Mouse (Mus musculus): ENCODE measurements around the gene Cpsf2. TPM values are rescaled to one million over a fixed set of nuclear protein-coding genes. Genes with fewer than 3 reads are reported as not detected.

Gene Cpsf2
- polyA plus RNA-seq, 1 experiment from 2014 or later = 30.1 TPM

DNA sequence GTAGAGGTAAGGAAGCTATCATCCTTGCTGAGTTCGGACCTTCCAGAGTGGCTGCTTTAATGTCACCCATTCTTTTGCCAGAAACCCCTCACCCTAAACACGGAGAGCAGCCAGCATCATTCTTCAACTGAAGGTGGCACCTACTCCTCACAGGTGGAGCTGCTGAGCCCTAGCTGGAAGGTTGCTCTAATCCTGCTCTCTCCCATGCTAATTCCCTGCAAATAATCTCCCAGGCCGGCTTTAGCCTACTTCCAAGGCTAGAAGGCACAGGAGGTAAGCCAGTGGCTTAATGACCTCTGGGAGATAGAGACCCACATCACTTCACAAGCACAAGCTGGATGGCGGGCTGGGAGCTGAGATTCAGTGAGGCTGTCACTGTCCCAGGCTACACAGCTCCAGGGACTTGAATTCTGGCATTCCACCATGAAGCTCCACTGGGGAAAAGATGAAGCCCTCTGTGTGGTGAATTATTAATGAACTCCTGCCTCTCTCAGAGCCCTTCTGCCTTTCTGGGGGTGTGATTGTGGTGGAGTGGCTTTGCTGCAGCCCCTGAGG is 54.2 kb downstream of the Cpsf2 start:
- H3K27ac ChIP-seq (ENCODE audit: low read depth, low read length) = no peak overlapping the region
- peak; percentile 42; the same call in 1 of the 2 replicates for ATAC-seq
- WGBS = 42% methylated on average over 4 of the region's 4 CpGs
- no peaks in the 10 kb centered on the region for H3K4me1 ChIP-seq (ENCODE audit: control insufficient read depth, insufficient read depth, low read depth, low read length)
- H3K27me3 ChIP-seq (replicated peaks; ENCODE audit: control insufficient read depth, insufficient read depth, low read length) = no peaks in the 10 kb centered on the region
- no peaks in the 10 kb centered on the region for H3K36me3 ChIP-seq (ENCODE audit: control insufficient read depth, insufficient read depth, low read length)
- no peak overlapping the region for H3K9ac ChIP-seq (ENCODE audit: low read depth, low read length)
- no peak overlapping the region for H3K4me3 ChIP-seq (ENCODE audit: low read length)
- H3K9me3 ChIP-seq (ENCODE audit: control insufficient read depth, low read length) = no peaks in the 10 kb centered on the region
- no peak overlapping the region for H3K4me2 ChIP-seq (ENCODE audit: low read length)

DNA sequence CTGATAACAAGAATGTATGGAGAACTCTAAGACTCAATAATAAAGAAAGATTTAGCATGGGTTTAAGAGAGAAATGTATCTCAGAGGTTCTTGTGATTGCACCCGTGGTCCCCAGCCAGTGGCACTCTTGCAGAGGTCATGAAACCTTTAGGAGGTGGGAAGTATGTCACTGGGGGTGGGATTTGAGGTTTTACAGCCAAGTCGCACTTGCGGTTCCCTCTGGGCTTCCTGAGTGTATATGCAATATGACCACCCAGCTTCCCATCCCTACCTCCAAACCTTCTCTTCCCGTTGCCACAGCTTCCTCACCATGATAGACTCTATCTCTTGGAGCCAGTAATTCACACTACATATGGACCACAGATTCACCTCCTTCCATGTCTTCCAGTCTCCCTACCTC is 59.1 kb downstream of the Cpsf2 start:
- no peak overlapping the region for H3K4me3 ChIP-seq (ENCODE audit: low read length)

DNA sequence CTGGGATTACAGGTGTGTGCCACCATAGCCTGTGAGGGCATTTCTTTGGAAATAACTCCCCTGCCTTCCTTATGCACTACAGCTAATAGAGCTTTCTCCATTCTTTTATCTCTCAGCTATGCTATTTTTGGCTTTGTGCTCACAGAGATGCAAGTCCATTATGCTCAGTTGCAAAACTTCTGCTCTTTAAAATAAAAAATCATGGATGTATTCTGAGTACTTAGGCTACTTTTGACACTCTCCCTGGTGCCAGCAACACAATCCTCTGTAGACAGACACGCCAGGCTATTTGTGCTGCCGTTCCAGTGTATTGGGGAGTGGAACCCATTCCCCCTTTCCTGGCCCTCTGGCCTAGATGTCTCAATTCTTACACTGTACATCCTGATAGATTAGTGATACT is 64.1 kb downstream of the Cpsf2 start:
- no peak for ATAC-seq
- H3K4me2 ChIP-seq (ENCODE audit: low read length) = no peak overlapping the region
- no peak overlapping the region for H3K27ac ChIP-seq (ENCODE audit: low read depth, low read length)
- no peaks in the 10 kb centered on the region for H3K36me3 ChIP-seq (ENCODE audit: control insufficient read depth, insufficient read depth, low read length)
- 96% methylated on average over 2 of the region's 2 CpGs for WGBS
- no peaks in the 10 kb centered on the region; the same call in 1 of the 2 replicates for H3K9me3 ChIP-seq (ENCODE audit: control insufficient read depth, low read length)
- no peak overlapping the region for H3K4me3 ChIP-seq (ENCODE audit: low read length)
- no peaks in the 10 kb centered on the region for H3K27me3 ChIP-seq (replicated peaks; ENCODE audit: control insufficient read depth, insufficient read depth, low read length)
- no peaks in the 10 kb centered on the region for H3K4me1 ChIP-seq (ENCODE audit: control insufficient read depth, insufficient read depth, low read depth, low read length)
- H3K9ac ChIP-seq (ENCODE audit: low read depth, low read length) = no peak overlapping the region

More for the DNA sequence above, 59.1 kb downstream of the Cpsf2 start:
- Histone ChIP-seq H3K9me3 (ENCODE audit: control insufficient read depth, low read length) (no peaks in the 10 kb centered on the region; the same call in 1 of the 2 replicates), H3K27ac (ENCODE audit: low read depth, low read length) (no peak overlapping the region), H3K9ac (ENCODE audit: low read depth, low read length) (no peak overlapping the region), H3K4me1 (ENCODE audit: control insufficient read depth, insufficient read depth, low read depth, low read length) (no peaks in the 10 kb centered on the region), H3K36me3 (ENCODE audit: control insufficient read depth, insufficient read depth, low read length) (no peaks in the 10 kb centered on the region), H3K27me3 (replicated peaks; ENCODE audit: control insufficient read depth, insufficient read depth, low read length) (no peaks in the 10 kb centered on the region), H3K4me2 (ENCODE audit: low read length) (no peak overlapping the region)
- WGBS = 91% methylated on average over 4 of the region's 4 CpGs
- no peak for ATAC-seq

- no peak overlapping the region for H3K9ac ChIP-seq (ENCODE audit: low read depth, low read length)
- 22% methylated on average over 2 of the region's 2 CpGs for WGBS
- no peaks in the 10 kb centered on the region for H3K27me3 ChIP-seq (replicated peaks; ENCODE audit: control insufficient read depth, insufficient read depth, low read length)
- H3K4me3 ChIP-seq (ENCODE audit: low read length) = no peak overlapping the region
- no peak overlapping the region for H3K4me2 ChIP-seq (ENCODE audit: low read length)
- no peaks in the 10 kb centered on the region for H3K9me3 ChIP-seq (ENCODE audit: control insufficient read depth, low read length)
- H3K27ac ChIP-seq (ENCODE audit: low read depth, low read length) = no peak overlapping the region
- ATAC-seq = 0 out of 2 replicates have a peak, but pooled peaks have one; percentile 25
- no peaks in the 10 kb centered on the region for H3K4me1 ChIP-seq (ENCODE audit: control insufficient read depth, insufficient read depth, low read depth, low read length)
- no peaks in the 10 kb centered on the region for H3K36me3 ChIP-seq (ENCODE audit: control insufficient read depth, insufficient read depth, low read length)
These were observed 65.9 kb downstream of the Cpsf2 start for GRCm38 (mm10) chr12:102041699-102042098.

DNA sequence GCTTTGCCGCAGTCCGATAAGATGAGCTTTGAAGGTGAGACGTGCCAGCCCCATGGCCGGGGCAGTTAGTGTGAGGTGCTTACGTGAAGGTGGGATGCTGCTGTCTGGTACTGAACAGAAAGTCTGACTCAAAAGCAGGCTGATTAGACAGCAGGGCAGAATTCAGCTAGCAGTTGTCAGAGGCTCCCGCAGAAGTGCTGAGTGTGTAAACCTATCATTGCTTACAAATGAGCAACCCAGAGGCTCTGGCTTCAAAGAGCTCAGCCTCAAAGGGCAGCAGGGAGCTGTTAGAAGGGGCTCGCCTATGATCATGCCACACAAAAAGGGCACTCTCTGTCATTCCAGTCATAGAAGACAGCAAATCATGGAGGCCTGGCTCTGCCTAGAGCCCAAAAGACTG is 66.5 kb downstream of the Cpsf2 start:
- Histone ChIP-seq H3K27me3 (replicated peaks; ENCODE audit: control insufficient read depth, insufficient read depth, low read length) (no peaks in the 10 kb centered on the region), H3K4me1 (ENCODE audit: control insufficient read depth, insufficient read depth, low read depth, low read length) (no peaks in the 10 kb centered on the region), H3K27ac (ENCODE audit: low read depth, low read length) (peak overlapping the region; percentile 44; the same call in 1 of the 2 replicates), H3K4me3 (ENCODE audit: low read length) (no peak overlapping the region), H3K36me3 (ENCODE audit: control insufficient read depth, insufficient read depth, low read length) (no peaks in the 10 kb centered on the region), H3K9ac (ENCODE audit: low read depth, low read length) (0 out of 2 replicates have a peak overlapping the region, but pooled peaks have one; percentile 15), H3K4me2 (ENCODE audit: low read length) (no peak overlapping the region), H3K9me3 (ENCODE audit: control insufficient read depth, low read length) (no peaks in the 10 kb centered on the region)
- WGBS = 49% methylated on average over 7 of the region's 7 CpGs
- ATAC-seq = peak; percentile 67

- H3K9me3 ChIP-seq (ENCODE audit: control insufficient read depth, low read length) = no peaks in the 10 kb centered on the region
- no peak for ATAC-seq
- no peak overlapping the region for H3K27ac ChIP-seq (ENCODE audit: low read depth, low read length)
- no peaks in the 10 kb centered on the region for H3K27me3 ChIP-seq (replicated peaks; ENCODE audit: control insufficient read depth, insufficient read depth, low read length)
- 85% methylated on average over 5 of the region's 5 CpGs for WGBS
- no peak overlapping the region for H3K9ac ChIP-seq (ENCODE audit: low read depth, low read length)
- H3K4me2 ChIP-seq (ENCODE audit: low read length) = no peak overlapping the region
- H3K4me1 ChIP-seq (ENCODE audit: control insufficient read depth, insufficient read depth, low read depth, low read length) = no peaks in the 10 kb centered on the region
- no peak overlapping the region for H3K4me3 ChIP-seq (ENCODE audit: low read length)
- H3K36me3 ChIP-seq (ENCODE audit: control insufficient read depth, insufficient read depth, low read length) = no peaks in the 10 kb centered on the region
These were observed 68.1 kb downstream of the Cpsf2 start for GRCm38 (mm10) chr12:102043840-102044239.

DNA sequence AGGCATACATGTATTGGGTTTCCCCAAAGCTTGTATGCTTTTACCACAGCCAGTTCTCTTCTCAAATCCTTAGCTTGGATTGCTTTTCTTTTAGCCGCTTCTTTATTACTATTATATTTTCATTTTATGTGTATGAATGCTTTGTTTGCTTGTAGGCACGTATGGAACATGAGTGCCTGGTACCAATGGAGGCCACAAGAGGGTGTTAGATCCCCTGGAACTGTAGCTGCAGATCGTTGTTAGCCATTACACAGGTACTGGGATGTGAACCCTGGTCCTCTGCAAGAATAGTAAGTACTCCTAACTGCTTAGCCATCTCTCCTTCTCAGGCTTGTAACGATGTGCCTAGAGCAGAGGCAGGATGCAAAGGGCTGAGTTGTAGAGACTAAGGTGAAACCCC is 78.4 kb downstream of the Cpsf2 start:
- Histone ChIP-seq H3K4me1 (ENCODE audit: control insufficient read depth, insufficient read depth, low read depth, low read length) (peaks cover 7% of the 10 kb centered on the region), H3K9ac (ENCODE audit: low read depth, low read length) (no peak overlapping the region), H3K4me3 (ENCODE audit: low read length) (no peak overlapping the region), H3K27ac (ENCODE audit: low read depth, low read length) (no peak overlapping the region), H3K4me2 (ENCODE audit: low read length) (no peak overlapping the region), H3K9me3 (ENCODE audit: control insufficient read depth, low read length) (no peaks in the 10 kb centered on the region), H3K36me3 (ENCODE audit: control insufficient read depth, insufficient read depth, low read length) (no peaks in the 10 kb centered on the region), H3K27me3 (replicated peaks; ENCODE audit: control insufficient read depth, insufficient read depth, low read length) (no peaks in the 10 kb centered on the region)
- no peak for ATAC-seq
- WGBS = 91% methylated on average over 4 of the region's 4 CpGs

GRCm38 (mm10) chr12:102055758-102056157 is 80.0 kb downstream of the Cpsf2 start:
- no peaks in the 10 kb centered on the region for H3K9me3 ChIP-seq (ENCODE audit: control insufficient read depth, low read length)
- no peak overlapping the region for H3K4me3 ChIP-seq (ENCODE audit: low read length)
- no peak overlapping the region for H3K4me2 ChIP-seq (ENCODE audit: low read length)
- no peaks in the 10 kb centered on the region for H3K27me3 ChIP-seq (replicated peaks; ENCODE audit: control insufficient read depth, insufficient read depth, low read length)
- H3K27ac ChIP-seq (ENCODE audit: low read depth, low read length) = no peak overlapping the region
- peaks cover 7% of the 10 kb centered on the region for H3K4me1 ChIP-seq (ENCODE audit: control insufficient read depth, insufficient read depth, low read depth, low read length)
- 95% methylated on average over 10 of the region's 10 CpGs for WGBS
- no peak overlapping the region for H3K9ac ChIP-seq (ENCODE audit: low read depth, low read length)
- no peak for ATAC-seq
- H3K36me3 ChIP-seq (ENCODE audit: control insufficient read depth, insufficient read depth, low read length) = no peaks in the 10 kb centered on the region

Measured in hindbrain, embryonic 16.5 days (tissue).